Mouse (Mus musculus) myocyte (in vitro differentiated cells): ENCODE data around the gene Smtn. TPM values are rescaled to one million over a fixed set of nuclear protein-coding genes. Genes with fewer than 3 reads are reported as not detected.

Experiments
- H3K27me3 ChIP-seq: one replicate; pipeline ENCODE4 v1.6.1; 2011; ENCODE audit not compliant: control insufficient read depth, insufficient read depth, insufficient read length
- H3K36me3 ChIP-seq: one replicate; pipeline ENCODE4 v1.6.1; 2011; ENCODE audit not compliant: control insufficient read depth, insufficient read depth
- H3K4me2 ChIP-seq: one replicate; pipeline ENCODE4 v1.6.1; 2011; ENCODE audit warnings: low read depth, control low read depth
- H3K4me3 ChIP-seq: one replicate; pipeline ENCODE4 v1.5.1; 2011; ENCODE audit warnings: mild to moderate bottlenecking, control low read depth, moderate library complexity
- H3K79me2 ChIP-seq: one replicate; pipeline ENCODE4 v1.6.1; 2011; ENCODE audit not compliant: control insufficient read depth, insufficient read depth
- H3ac ChIP-seq: one replicate; pipeline ENCODE4 v1.6.1; 2011; ENCODE audit not compliant: control insufficient read depth, insufficient read length
- CEBPB ChIP-seq: IDR thresholded peaks from 2 replicates; pipeline ENCODE4 v1.6.1; 2011; ENCODE audit warnings: mild to moderate bottlenecking, moderate library complexity; ENCODE audit not compliant: poor library complexity, insufficient read depth, severe bottlenecking
- E2F4 ChIP-seq: IDR thresholded peaks from one replicate; pipeline ENCODE4 v1.6.1; 2011; ENCODE audit warnings: mild to moderate bottlenecking, control low read depth, moderate library complexity; ENCODE audit not compliant: insufficient read depth
- MAX ChIP-seq: IDR thresholded peaks from one replicate; pipeline ENCODE4 v1.6.1; 2011; ENCODE audit warnings: low read depth, mild to moderate bottlenecking, control low read depth
- MYOD1 ChIP-seq, 3 experiments: IDR thresholded peaks; one replicate each; pipeline ENCODE4 v1.6.1; 2011; ENCODE audit warnings: control low read depth in 2 of 3, low read depth in 2 of 3, mild to moderate bottlenecking in 2 of 3, moderate library complexity in 1 of 3; ENCODE audit not compliant: insufficient read length in 2 of 3, control insufficient read depth in 1 of 3
- MYOG ChIP-seq, 3 experiments: IDR thresholded peaks; one replicate each; pipeline ENCODE4 v1.6.1; 2011; ENCODE audit warnings: control low read depth in 2 of 3, low read depth in 2 of 3, mild to moderate bottlenecking in 2 of 3; ENCODE audit not compliant: insufficient read length in 2 of 3, control insufficient read depth in 1 of 3, insufficient read depth in 1 of 3
- POLR2A ChIP-seq: IDR thresholded peaks from one replicate; pipeline ENCODE4 v1.6.1; 2011; ENCODE audit warnings: low read depth, mild to moderate bottlenecking, control low read depth, moderate library complexity; ENCODE audit not compliant: insufficient read length
- POLR2AphosphoS2 ChIP-seq: IDR thresholded peaks from one replicate; pipeline ENCODE4 v1.6.1; 2011; ENCODE audit warnings: low read depth, control low read depth; ENCODE audit not compliant: insufficient read length
- REST ChIP-seq: IDR thresholded peaks from one replicate; pipeline ENCODE4 v1.6.1; 2011; ENCODE audit warnings: mild to moderate bottlenecking, control low read depth, moderate library complexity; ENCODE audit not compliant: insufficient read depth, insufficient read length
- SRF ChIP-seq: IDR thresholded peaks from one replicate; pipeline ENCODE4 v1.6.1; 2011; ENCODE audit warnings: low read depth; ENCODE audit not compliant: control insufficient read depth, insufficient read length
- TCF12 ChIP-seq: IDR thresholded peaks from one replicate; pipeline ENCODE4 v1.6.1; 2011; ENCODE audit warnings: mild to moderate bottlenecking, control low read depth; ENCODE audit not compliant: poor library complexity, insufficient read depth, severe bottlenecking
- TCF3 ChIP-seq: IDR thresholded peaks from one replicate; pipeline ENCODE4 v1.6.1; 2011; ENCODE audit warnings: low read depth, control low read depth; ENCODE audit not compliant: insufficient read length
- USF1 ChIP-seq: IDR thresholded peaks from one replicate; pipeline ENCODE4 v1.6.1; 2011; ENCODE audit warnings: low read depth, mild to moderate bottlenecking, control low read depth, moderate library complexity
- polyA plus RNA-seq: library from polyadenylated mRNA; unstranded; fragments of >200 nt; fragmentation: generic; extraction: Trizol; gene quantifications from one replicate; pipeline ENCODE4 v1.2.1, GENCODE M21; 2012; ENCODE audit warnings: missing spikeins

The Smtn gene
- polyA plus RNA-seq, 1 experiment: 141 TPM

GRCm38 (mm10) chr11:3581908-3582307 lies 41.5 kb upstream of the Smtn start:
- H3K27me3 ChIP-seq: no peaks in the 10 kb centered on the region
- no peak overlapping the region for H3K4me3 ChIP-seq
- no peaks in the 10 kb centered on the region for H3K36me3 ChIP-seq
- TF ChIP-seq E2F4 (no peak), USF1 (no peak), TCF12 (no peak), MYOG (IDR thresholded peaks at IDR 0.05; ENCODE audit: control insufficient read depth in 1 of 3, insufficient read depth in 1 of 3, insufficient read length in 2 of 3, low read depth in 2 of 3) (no peak), POLR2AphosphoS2 (no peak), MAX (no peak), REST (no peak), MYOD1 (IDR thresholded peaks at IDR 0.05; ENCODE audit: control insufficient read depth in 1 of 3, insufficient read length in 2 of 3, low read depth in 2 of 3) (no peak), CEBPB (no peak), TCF3 (no peak), POLR2A (no peak), SRF (no peak)
- H3K4me2 ChIP-seq: no peak overlapping the region
- H3ac ChIP-seq: no peak overlapping the region
- H3K79me2 ChIP-seq: no peaks in the 10 kb centered on the region

DNA sequence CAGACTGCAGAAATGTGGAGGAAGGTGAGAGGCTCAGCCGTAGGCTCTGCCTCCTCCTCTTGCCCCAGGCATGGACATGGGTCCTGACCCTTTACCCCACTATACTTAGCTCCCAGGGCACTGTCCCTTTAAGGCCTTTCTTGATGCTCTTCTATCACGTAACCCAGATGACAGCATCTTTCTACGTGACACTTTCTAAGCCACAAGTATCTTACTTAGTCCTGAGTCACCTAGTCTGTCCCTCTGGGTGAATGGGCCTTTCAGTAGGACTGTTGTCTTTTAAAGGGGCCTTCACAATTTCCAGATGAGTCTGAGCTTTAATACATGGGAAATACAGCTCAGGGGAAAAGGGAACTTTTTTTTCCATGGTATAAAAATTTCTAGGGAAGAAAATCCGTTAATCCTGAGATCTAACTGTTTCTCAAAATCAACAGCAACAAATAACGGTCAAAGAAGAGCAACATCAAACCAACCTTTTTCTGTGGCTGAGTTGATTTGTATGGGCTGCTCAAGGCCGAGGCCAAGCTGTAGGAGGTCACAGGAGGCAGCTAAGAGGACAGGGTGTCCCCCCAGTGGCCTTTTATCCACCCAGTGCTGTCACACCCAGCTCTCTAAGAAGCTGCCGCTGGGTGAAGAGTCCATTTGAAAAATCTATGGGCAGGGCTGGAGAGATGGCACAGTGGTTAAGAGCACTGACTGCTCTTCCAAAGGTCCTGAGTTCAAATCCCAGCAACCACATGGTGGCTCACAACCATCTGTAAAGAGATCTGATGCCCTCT lies 40.1 kb upstream of the Smtn start:
- H3K79me2 ChIP-seq: no peaks in the 10 kb centered on the region
- no peak overlapping the region for H3ac ChIP-seq
- no peaks in the 10 kb centered on the region for H3K36me3 ChIP-seq
- TF ChIP-seq TCF12 (no peak), REST (no peak), MAX (no peak)
- peak overlapping the region; percentile 33 for H3K4me2 ChIP-seq
- H3K27me3 ChIP-seq: no peaks in the 10 kb centered on the region
- H3K4me3 ChIP-seq: no peak overlapping the region

DNA sequence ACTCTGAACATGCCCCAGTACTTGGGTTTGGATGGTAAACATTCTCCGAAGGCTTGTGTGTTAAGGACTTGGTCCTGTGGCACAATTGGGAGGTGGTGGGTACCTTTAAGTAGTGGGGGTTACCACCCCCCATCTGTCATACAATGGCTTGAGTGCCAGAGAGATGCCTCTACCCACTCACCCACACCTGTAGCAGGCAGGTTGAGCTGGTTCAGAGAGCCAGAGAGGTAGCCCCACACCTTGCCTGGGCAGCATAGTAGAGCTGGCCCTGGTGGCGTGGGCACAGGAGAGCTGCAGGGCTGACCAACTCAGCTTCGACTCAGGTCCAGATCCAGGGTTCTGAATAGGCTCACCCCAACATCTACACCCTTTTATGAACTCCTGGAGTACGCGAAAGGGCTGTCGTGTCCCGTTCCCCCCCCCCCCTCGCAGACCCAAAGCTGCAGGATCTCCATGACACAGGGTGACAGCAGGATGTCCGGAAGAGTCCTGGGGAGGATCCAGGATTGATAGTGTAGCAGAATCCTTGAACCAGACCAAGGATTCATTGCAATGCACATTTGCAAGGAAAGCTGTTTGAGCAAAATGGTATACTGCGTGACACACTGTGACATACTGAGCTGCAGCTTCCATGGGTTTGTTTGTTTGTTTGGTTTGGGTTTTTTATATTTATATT lies 37.8 kb upstream of the Smtn start:
- H3K79me2 ChIP-seq: no peaks in the 10 kb centered on the region
- no peak overlapping the region for H3K4me3 ChIP-seq
- no peak for TF ChIP-seq MYOD1 (IDR thresholded peaks at IDR 0.05; ENCODE audit: control insufficient read depth in 1 of 3, insufficient read length in 2 of 3, low read depth in 2 of 3)
- no peak for TF ChIP-seq MAX
- no peak for TF ChIP-seq REST
- TF ChIP-seq TCF12: no peak
- no peak for TF ChIP-seq SRF
- no peak for TF ChIP-seq USF1
- TF ChIP-seq MYOG (IDR thresholded peaks at IDR 0.05; ENCODE audit: control insufficient read depth in 1 of 3, insufficient read depth in 1 of 3, insufficient read length in 2 of 3, low read depth in 2 of 3): no peak
- TF ChIP-seq POLR2AphosphoS2: no peak
- TF ChIP-seq TCF3: no peak
- TF ChIP-seq POLR2A: no peak
- TF ChIP-seq CEBPB: no peak
- no peak for TF ChIP-seq E2F4
- no peak overlapping the region for H3ac ChIP-seq
- H3K4me2 ChIP-seq: no peak overlapping the region
- no peaks in the 10 kb centered on the region for H3K36me3 ChIP-seq
- H3K27me3 ChIP-seq: no peaks in the 10 kb centered on the region

- H3K4me2 ChIP-seq: no peak overlapping the region
- H3K36me3 ChIP-seq: no peaks in the 10 kb centered on the region
- no peak overlapping the region for H3ac ChIP-seq
- H3K79me2 ChIP-seq: no peaks in the 10 kb centered on the region
- H3K4me3 ChIP-seq: no peak overlapping the region
- no peaks in the 10 kb centered on the region for H3K27me3 ChIP-seq
- TF ChIP-seq E2F4 (no peak), TCF3 (no peak), POLR2AphosphoS2 (no peak), MAX (no peak), POLR2A (no peak), REST (no peak), TCF12 (no peak), USF1 (no peak), SRF (no peak), MYOG (IDR thresholded peaks at IDR 0.05; ENCODE audit: control insufficient read depth in 1 of 3, insufficient read depth in 1 of 3, insufficient read length in 2 of 3, low read depth in 2 of 3) (no peak), CEBPB (no peak), MYOD1 (IDR thresholded peaks at IDR 0.05; ENCODE audit: control insufficient read depth in 1 of 3, insufficient read length in 2 of 3, low read depth in 2 of 3) (no peak)
These were observed 34.8 kb upstream of the Smtn start for GRCm38 (mm10) chr11:3575238-3575637.
